Mouse (Mus musculus) ES-E14 (cell line): ENCODE measurements at regions not wholly inside any gene's neighbourhood (a gene's known extent, or its start where the extent isn't known, plus 50 kb on each side); places are given as distances from the start of the nearest gene placed in this dataset.

Experiments used
- CHD2 ChIP-seq: IDR thresholded peaks from 2 replicates; pipeline ENCODE4 v1.6.1; 2014; ENCODE audit warnings: mild to moderate bottlenecking, low read depth, low read length, inconsistent platforms
- MAFK ChIP-seq: IDR thresholded peaks from 2 replicates; pipeline ENCODE4 v1.6.1; 2014; ENCODE audit warnings: mild to moderate bottlenecking, low read depth, low read length, inconsistent platforms; ENCODE audit not compliant: insufficient read depth
- ZNF384 ChIP-seq: IDR thresholded peaks from 2 replicates; pipeline ENCODE4 v1.6.1; 2012; ENCODE audit warnings: low read depth, low read length, inconsistent platforms

DNA sequence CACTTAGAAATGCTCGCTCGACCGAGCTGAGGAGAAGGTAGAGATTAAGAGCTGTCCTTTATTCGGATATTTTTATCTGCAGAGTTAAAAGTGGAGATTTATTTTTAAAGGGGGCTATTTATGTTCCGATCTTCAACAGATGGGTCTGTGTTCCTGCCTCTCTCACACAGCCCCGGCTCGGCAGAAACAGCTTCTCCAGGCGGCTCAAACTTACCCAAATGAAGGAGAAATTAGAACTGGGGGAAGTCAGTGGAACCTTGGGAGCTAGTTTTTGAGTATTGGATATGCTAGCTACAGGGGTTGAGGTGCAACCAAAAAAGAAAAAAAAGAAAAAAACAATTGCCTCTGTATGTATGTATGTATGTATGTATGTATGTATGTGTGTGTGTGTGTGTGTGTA, 124.2 kb upstream of the Zfp703 start:
- TF ChIP-seq CHD2 (no peak), MAFK (no peak), ZNF384 (no peak)
